Mouse (Mus musculus) spleen, adult 2 months (tissue): ENCODE measurements around the gene S100a14. TPM values are rescaled to one million over a fixed set of nuclear protein-coding genes. Genes with fewer than 3 reads are reported as not detected.

ENCODE experiments used
- DNase-seq, 2 experiments: peaks; one replicate each; pipeline versions ENCODE4 v3.0.0 to v3.0.0-alpha.2; 2012 to 2021; ENCODE audit warnings: low spot score in 2 of 2, low read depth in 1 of 2
- H3K27ac ChIP-seq: fragments of 200-500 bp; 2 replicates; pipeline ENCODE4 v1.5.1; 2012; ENCODE audit warnings: low read length, inconsistent platforms; ENCODE audit not compliant: insufficient read depth
- H3K27me3 ChIP-seq: fragments of 200-500 bp; 2 replicates; pipeline ENCODE4 v1.6.1; 2012; ENCODE audit warnings: mild to moderate bottlenecking, moderate library complexity, low read length, inconsistent platforms; ENCODE audit not compliant: control insufficient read depth, insufficient read depth
- H3K36me3 ChIP-seq: fragments of 200-500 bp; 2 replicates; pipeline ENCODE4 v1.6.1; 2012; ENCODE audit warnings: mild to moderate bottlenecking, low read length, inconsistent platforms; ENCODE audit not compliant: control insufficient read depth, insufficient read depth
- H3K4me1 ChIP-seq: fragments of 200-500 bp; 2 replicates; pipeline ENCODE4 v1.6.1; 2011; ENCODE audit warnings: inconsistent platforms; ENCODE audit not compliant: control insufficient read depth, insufficient read depth, insufficient read length
- H3K4me3 ChIP-seq: fragments of 200-500 bp; 2 replicates; pipeline ENCODE4 v1.5.1; 2011; ENCODE audit warnings: mild to moderate bottlenecking, inconsistent platforms; ENCODE audit not compliant: insufficient read depth, insufficient read length; ENCODE audit errors: extremely low read depth
- CTCF ChIP-seq: fragments of 200-500 bp; IDR thresholded peaks from 2 replicates; pipeline ENCODE4 v1.5.1; 2011; ENCODE audit warnings: mild to moderate bottlenecking, inconsistent platforms; ENCODE audit not compliant: insufficient read depth, insufficient read length, insufficient replicate concordance; ENCODE audit errors: extremely low read depth
- POLR2A ChIP-seq: fragments of 200-500 bp; IDR thresholded peaks from 2 replicates; pipeline ENCODE4 v1.6.1; 2011; ENCODE audit warnings: low read depth, low read length, inconsistent platforms
- WGBS: fragments of 180-500 bp; shearing (Covaris S2); methylation state at CpG from one replicate; pipeline ENCODE4 v1.1.7; 2018; 5-methylcytosine and 5-hydroxymethylcytosine counted together
- polyA plus RNA-seq: library from polyadenylated mRNA; depleted of rRNA; stranded (reverse); fragments of >200 nt; gene quantifications from 2 replicates; pipeline ENCODE4 v1.2.3, GENCODE M21; 2012

S100a14 gene
- polyA plus RNA-seq, 1 experiment: 0.06 TPM

DNA sequence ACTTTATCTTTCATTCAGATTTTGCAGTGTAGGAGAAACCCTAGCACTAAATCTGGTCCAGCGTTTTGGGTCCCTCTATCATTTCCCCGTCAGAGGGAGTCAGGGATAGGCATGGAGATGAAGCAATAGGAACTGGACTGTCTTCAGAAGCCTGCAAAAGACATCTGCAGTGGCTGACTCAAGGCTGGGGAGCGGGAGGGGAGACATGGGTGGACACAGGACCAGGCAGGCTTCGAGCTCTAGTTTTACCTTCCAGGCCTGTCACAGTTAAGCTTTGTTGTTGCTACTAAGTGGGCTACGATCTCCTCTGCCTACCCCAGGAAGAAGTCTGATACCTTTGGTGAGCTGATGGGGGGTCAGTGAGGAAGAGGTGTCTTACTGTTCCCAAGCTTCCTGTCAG is 14.4 kb upstream of the S100a14 start:
- Histone ChIP-seq H3K4me3 (no peak overlapping the region), H3K36me3 (peaks cover 2% of the 10 kb centered on the region), H3K4me1 (peaks cover 15% of the 10 kb centered on the region; the same call in 1 of the 2 replicates), H3K27me3 (no peaks in the 10 kb centered on the region), H3K27ac (no peak overlapping the region)
- DNase-seq: no peak
- TF ChIP-seq POLR2A: no peak
- no peak for TF ChIP-seq CTCF
- WGBS: 94% methylated on average over 5 of the region's 5 CpGs

DNA sequence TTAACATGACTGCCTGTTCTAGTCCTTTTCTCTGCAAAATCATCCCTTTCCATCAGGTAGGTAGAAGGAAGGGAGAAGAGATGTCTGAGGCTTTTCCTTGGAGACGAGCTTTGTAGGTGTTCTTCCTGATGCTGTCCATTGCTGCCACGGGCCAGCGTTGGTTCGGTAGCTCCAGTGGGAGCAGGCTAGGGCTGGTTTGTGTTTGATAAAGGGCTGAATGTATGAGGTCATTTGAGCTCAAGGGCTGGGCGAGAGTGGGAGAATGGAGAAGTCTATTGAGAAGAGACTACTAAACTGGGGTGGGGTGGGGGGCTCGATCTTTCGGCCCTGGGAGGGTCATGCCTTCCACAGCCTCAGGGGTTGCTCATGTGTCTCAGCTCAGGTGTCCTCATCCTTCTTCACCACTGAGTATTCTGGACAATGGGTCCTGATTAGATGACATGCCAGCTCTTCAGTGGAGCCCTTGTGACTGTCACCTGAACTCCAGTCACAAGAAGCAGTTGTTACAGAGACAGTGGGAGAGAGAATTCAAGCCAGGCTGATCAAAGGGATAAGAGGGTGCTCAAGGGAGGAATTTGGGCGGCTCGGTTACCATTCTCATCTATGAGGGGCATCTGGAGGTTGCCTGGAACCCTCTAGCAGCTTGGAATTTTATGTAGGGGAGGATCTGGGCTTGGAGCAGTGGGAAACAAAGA is 13.6 kb upstream of the S100a14 start:
- peaks cover 14% of the 10 kb centered on the region; the same call in 1 of the 2 replicates for H3K4me1 ChIP-seq
- WGBS: 88% methylated on average over 9 of the region's 9 CpGs
- H3K36me3 ChIP-seq: no peaks in the 10 kb centered on the region
- TF ChIP-seq CTCF (no peak), POLR2A (no peak)
- H3K27ac ChIP-seq: no peak overlapping the region
- DNase-seq: no peak
- H3K27me3 ChIP-seq: no peaks in the 10 kb centered on the region
- H3K4me3 ChIP-seq: no peak overlapping the region

DNA sequence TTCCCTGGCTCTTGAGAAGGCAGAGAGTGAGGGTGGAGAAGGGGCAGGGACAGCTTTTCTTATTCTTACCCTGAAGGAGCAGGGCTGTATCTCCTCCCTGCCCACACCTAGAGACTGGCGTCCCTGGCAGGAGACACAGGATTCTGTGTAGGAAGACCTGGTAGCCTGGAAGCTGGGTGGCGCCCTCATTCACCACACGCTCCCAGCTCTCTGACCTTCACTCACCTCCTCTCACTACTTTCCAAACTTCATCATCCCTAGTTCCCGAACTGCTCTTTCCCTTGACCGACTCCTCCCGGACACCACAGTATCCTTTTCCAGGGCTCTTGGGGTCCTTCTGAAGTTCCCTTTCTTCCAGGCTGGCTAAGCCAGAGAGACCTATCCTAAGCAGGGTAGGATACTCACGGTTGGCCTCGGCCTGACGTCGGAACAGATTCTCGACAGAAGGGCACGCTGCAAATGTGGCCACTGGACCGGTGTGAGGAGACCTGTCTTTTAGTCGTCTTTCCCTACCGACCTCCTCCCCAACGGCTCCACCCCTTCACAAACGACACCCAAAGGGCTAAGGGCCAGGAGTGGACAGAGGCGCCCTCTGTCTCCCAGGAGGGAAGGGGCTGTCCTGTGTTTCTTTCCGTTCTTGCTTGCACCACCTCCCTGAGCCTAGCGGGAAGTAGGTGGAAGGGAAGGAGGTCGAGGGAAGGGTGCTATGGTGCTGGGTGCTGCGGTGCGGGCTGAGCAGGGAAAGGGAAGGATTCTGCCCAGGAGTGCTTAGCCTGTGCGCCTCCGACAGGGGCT is 12.7 kb upstream of the S100a14 start, which contains the start of the genes S100a1 and S100a13:
TSS of gene S100a1 (minus strand) at position 597 of the 795 bp plus-strand sequence.
TSS of gene S100a13 (plus strand) at position 640 of the 795 bp plus-strand sequence.
- Histone ChIP-seq H3K36me3 (0 out of 2 replicates have a peak, but pooled peaks cover 1% of the 10 kb centered on the region), H3K4me1 (peaks cover 10% of the 10 kb centered on the region; the same call in 1 of the 2 replicates), H3K4me3 (peak within 1 kb of the TSS; percentile 66), H3K27me3 (no peaks in the 10 kb centered on the region), H3K27ac (peak within 1 kb of the TSS; percentile 14)
- WGBS: 9% methylated on average over 25 of the region's 25 CpGs
- DNase-seq: no peak
- no peak for TF ChIP-seq POLR2A
- TF ChIP-seq CTCF: no peak

DNA sequence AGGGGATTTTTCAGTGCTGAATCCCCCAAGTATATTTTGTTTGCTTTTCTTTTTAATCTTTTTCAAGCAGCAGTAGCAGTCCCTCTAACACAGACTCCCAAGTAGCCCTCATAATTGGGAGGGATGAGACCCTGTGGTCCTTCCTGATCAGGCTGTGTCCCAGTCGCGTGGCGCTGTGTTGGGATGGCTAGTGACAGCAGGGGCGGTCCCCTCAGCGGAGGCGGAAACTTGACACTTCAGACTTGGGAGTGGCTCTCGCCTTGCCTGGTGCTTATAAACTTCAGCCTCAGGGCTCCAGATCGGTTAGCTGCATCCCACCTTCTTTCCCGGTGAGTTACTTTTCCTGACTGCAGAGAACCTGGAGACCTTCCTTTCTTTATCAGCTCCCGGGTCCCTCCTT is 12.0 kb upstream of the S100a14 start:
- 0% methylated on average over 10 of the region's 10 CpGs for WGBS
- Histone ChIP-seq H3K36me3 (0 out of 2 replicates have a peak, but pooled peaks cover 1% of the 10 kb centered on the region), H3K27ac (peak overlapping the region; percentile 9; the same call in 1 of the 2 replicates), H3K27me3 (no peaks in the 10 kb centered on the region), H3K4me3 (peak overlapping the region; percentile 66), H3K4me1 (peaks cover 10% of the 10 kb centered on the region; the same call in 1 of the 2 replicates)
- peak in 1 of 2 experiments; percentile 68 for DNase-seq
- TF ChIP-seq CTCF (no peak), POLR2A (peak; percentile 10; the same call in 1 of the 2 replicates)

DNA sequence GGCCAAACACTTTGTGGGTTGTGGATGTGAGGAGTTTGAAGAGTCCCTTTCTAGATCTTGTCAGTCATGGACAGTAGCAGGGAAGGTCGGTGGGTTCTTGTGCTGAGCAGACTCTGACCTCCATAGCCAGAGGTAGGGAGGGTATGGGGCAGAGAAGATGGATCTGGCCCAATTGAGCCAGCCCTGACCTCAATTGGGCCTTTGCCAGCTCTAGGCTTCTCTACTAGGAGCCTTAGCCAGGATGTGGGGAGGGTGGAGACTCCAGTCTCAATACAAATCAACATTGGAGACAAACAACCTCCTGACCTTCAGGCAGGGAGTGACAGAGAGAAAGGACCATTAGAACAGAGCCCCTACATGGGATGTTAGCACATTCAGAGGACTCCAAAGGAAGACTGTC is 11.4 kb upstream of the S100a14 start:
- Histone ChIP-seq H3K4me3 (peak overlapping the region; percentile 66), H3K27ac (0 out of 2 replicates have a peak overlapping the region, but pooled peaks have one; percentile 9), H3K4me1 (peaks cover 10% of the 10 kb centered on the region; the same call in 1 of the 2 replicates), H3K36me3 (peaks cover 3% of the 10 kb centered on the region), H3K27me3 (no peaks in the 10 kb centered on the region)
- no peak for TF ChIP-seq CTCF
- no peak for TF ChIP-seq POLR2A
- 4% methylated on average over 1 of the region's 1 CpGs for WGBS
- no peak for DNase-seq

DNA sequence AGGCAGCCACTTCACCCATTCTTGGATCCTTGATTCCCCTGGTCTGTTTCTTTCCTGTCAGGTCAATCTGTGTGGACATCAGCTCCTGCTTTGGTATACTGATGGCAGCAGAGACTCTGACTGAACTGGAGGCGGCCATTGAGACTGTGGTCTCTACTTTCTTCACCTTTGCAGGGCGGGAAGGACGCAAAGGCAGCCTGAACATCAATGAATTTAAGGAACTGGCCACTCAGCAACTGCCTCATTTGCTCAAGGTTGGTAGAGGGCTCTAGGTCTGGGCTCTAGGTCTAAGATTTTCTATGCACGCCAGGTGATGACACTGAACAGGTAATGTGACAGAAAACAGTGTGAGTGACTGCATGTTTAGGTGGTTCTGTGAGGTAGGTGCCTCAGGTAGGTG is 10.9 kb upstream of the S100a14 start:
- TF ChIP-seq CTCF: no peak
- TF ChIP-seq POLR2A: no peak
- Histone ChIP-seq H3K36me3 (peaks cover 3% of the 10 kb centered on the region), H3K4me3 (no peak overlapping the region), H3K4me1 (peaks cover 10% of the 10 kb centered on the region; the same call in 1 of the 2 replicates), H3K27me3 (no peaks in the 10 kb centered on the region), H3K27ac (no peak overlapping the region)
- WGBS: 91% methylated on average over 4 of the region's 4 CpGs
- no peak for DNase-seq

DNA sequence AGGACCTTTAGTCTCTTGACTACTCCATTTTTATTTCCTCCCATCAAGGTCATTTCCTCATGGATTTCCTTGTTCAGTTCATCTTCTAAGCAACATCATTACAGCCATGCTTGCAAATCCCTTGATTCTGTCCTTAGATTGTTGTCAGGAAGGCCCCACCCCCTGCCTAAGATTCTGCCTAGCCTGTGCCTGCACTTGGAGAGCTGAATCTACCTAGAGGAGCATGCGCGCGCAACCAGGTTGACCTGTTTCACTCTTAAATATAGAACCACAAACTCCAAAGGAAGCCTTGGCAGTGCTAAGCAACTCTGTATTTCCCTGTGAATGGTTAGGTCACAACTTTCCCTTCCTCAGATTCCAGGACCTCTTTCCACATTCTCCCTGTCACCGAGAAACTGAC is 8.9 kb upstream of the S100a14 start:
- no peak overlapping the region for H3K27ac ChIP-seq
- H3K36me3 ChIP-seq: peaks cover 3% of the 10 kb centered on the region
- no peaks in the 10 kb centered on the region for H3K27me3 ChIP-seq
- TF ChIP-seq POLR2A (no peak), CTCF (no peak)
- DNase-seq: no peak
- H3K4me3 ChIP-seq: no peak overlapping the region
- WGBS: 94% methylated on average over 4 of the region's 4 CpGs
- H3K4me1 ChIP-seq: peaks cover 10% of the 10 kb centered on the region; the same call in 1 of the 2 replicates
